Mouse (Mus musculus) layer of hippocampus, postnatal 25 days (tissue): Measurements from ENCODE around the gene Tmem265. TPM values are rescaled to one million over a fixed set of nuclear protein-coding genes. Genes with fewer than 3 reads are reported as not detected.

ENCODE experiments used
- DNase-seq, 2 experiments: peaks; one replicate each; pipeline ENCODE4 v3.0.0; 2022; ENCODE audit warnings: mixed read lengths in 2 of 2, low spot score in 1 of 2; ENCODE audit errors: extremely low spot score in 1 of 2
- total RNA-seq, 2 experiments: library from RNA; stranded (reverse); gene quantifications; 2 replicates each; pipeline ENCODE4 v1.2.3; 2021

Tmem265 gene
- total RNA-seq: 1 to 10 TPM in 1 of 2 experiments, not detected in 1; 1.8 TPM

GRCm38 (mm10) chr7:127561340-127561858 is at the start of gene Tmem265:
Gene Tmem265 (plus strand): TSS chr7:127561390.
- DNase-seq: no peak

GRCm38 (mm10) chr7:127511808-127512230 is 49.4 kb upstream of the Tmem265 start, which contains the start of gene Srcap:
Gene Srcap (plus strand): TSS chr7:127511983.
- DNase-seq: peak; percentile 87 to 90

DNA sequence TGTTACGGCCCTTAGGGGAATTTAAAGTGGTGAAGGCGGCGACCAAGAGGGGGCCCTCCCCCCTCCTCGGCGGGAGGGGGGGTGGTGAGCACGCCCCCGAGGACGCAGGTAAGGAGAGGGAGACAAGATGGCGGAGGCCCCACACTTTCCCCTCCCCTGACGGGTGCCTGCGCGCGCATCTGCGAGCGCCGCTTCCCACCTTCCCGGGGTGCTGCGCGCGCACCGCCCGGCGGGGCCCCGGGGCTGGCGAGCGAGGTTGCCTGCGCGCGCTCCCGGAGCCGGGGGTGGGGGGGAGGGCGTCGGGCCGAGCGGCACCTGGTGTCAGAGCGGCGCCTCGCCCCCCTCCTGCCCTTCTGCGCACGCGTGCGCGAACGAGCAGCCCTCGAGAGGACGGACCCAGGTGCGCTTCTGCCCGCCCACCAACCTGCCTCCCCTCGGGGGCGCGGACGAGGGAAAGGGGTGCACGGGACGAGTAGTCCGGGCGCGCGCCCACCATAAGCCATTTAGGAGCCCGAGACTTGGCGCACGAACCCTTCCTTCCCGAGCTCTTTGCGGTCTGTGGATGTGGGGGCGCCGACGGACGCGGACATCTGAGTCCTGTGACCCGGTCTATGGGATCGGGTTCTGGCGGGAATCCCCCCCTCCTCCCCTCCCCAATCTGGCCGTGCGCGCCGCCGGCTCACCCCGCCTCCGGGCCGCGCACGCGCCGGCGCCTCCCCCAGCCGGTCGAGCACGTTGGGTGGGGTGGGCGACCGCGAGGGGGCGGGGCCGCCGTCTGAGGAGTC is 48.8 kb upstream of the Tmem265 start:
- peak; percentile 75 to 76 for DNase-seq

DNA sequence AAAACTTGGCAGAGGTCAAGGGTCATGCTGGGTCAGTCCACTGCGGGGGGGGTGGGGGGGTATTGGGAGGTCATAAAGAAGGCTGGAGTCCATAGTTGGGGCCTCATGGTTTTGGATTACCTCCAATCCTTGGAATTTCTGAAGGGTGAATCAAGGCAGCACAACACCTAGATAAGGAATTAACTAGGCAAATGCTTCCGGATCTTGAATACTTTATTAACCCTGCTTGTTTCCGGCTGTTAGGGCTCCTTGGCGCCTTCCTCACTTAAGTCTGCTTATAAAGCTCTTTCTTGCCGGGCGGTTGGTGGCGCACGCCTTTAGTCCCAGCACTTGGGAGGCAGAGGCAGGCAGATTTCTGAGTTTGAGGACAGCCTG is 48.2 kb upstream of the Tmem265 start:
- DNase-seq: no peak

- no peak for DNase-seq
Observed at GRCm38 (mm10) chr7:127513781-127514180, 47.4 kb upstream of the Tmem265 start.

- no peak for DNase-seq
Observed at GRCm38 (mm10) chr7:127515846-127516245, 45.3 kb upstream of the Tmem265 start.

DNA sequence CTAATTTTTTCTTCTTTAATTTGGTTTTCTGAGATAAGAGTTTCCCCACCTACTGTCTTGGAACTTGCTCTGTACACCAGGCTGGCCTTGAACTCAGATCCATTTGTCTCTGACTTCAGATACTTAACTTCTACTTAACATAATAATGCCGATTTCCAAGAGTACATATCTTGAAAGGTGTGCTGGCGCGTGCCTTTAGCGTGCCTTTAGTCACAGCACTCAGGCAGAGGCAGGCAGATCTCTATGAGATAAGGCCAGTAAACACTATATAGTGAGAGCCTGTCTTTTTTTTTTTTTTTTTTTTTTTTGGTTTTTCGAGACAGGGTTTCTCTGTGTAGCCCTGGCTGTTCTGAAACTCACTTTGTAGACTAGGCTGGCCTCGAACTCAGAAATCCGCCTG is 44.8 kb upstream of the Tmem265 start:
- DNase-seq: no peak

DNA sequence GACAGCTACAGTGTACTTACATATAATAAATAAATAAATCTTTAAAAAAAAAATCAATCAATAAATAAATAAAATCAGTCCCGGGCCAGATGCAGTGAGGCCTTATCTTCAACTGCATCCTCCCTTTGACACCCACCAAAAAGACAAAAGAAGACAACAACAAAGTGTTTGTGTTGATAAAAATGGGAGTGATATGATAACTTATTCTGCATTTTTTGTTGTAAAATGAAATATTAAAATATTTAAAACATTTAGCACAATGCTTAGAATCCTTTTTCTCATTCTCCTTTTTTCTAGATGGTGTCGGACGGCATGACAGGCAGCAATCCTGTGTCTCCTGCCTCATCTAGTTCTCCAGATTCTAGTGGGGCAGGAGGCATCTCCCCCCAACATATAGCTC is 41.9 kb upstream of the Tmem265 start, which contains the start of gene Gm42715:
TSS of gene Gm42715 (plus strand) at position 301 of the 400 bp plus-strand sequence.
- DNase-seq: no peak

DNA sequence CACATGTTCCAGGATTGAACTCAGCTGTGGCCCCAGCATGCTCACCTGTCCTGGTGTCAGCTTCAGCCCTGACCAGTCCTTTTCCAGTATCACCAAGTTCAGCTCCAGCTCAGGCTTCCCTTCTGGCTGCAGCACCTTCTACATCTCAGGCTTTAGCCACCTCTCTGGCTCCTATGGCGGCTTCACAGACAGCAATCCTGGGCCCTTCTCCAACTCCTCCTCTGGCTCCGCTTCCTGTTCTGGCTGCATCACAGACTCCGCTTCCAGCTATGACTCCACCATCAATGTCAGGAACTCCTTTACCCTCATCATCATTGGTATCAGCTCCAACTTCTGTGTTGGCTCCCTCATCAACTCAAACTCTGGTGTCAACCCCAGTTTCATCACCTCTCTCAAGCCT is 19.5 kb upstream of the Tmem265 start:
- DNase-seq: no peak

- DNase-seq: no peak
Observed at GRCm38 (mm10) chr7:127549116-127549835, 11.9 kb upstream of the Tmem265 start.

GRCm38 (mm10) chr7:127551558-127551957 is 9.6 kb upstream of the Tmem265 start:
- DNase-seq: no peak

DNA sequence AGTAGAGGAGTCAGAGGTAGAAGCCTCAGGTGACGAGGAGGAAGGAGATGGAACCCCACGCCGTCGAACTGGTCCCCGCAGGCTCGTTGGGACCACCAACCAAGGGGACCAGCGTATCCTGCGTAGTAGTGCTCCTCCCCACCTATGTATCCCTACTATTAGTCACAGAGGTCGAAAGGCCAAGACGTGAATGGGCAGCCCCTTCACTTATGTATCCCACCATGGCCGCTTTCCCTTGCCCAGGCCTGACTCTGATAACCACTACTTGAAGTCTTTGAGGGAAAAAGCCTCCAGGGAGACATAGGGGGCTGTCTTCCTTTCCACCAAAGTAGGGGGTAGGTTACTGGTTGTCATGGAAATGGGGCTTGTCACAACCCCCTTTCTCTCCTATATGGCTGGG is 610 bp upstream of the Tmem265 start:
- no peak for DNase-seq

DNA sequence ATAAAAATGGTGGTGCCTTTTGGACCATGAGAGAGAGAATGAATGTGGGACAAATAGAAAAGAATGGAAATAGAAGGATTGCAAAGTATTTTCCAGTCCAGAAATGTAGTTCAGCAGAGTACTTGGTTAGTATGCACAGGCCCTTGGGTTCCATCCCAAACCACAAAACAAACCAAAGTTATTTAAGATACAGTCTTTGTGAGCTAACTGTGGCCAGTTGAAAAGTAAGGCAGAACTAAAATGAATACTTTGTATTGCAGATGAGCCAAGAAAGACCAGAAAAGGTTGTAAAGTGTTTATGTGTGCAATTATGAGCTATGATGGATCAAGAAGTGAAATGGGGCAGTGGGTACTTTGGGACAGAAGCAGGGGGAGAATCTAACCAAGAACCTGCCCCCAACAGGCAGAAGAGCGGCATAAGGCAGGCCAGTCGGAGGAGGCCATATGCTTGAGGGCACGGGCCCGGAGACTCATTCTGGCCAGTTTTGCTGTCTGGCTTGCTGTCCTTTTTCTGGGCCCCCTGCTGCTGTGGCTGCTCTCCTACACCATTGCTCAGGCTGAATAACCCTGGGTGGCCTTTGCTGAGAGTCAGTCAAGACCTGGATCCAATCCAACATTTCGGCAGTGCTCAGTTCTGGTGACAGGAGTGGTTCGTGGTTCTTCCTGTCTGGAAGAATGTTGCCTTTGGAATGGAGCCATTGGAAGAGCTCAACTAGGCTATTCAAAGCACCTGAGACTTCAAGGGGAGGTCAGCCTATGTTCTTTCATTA is 3.4 kb downstream of the Tmem265 start:
- no peak for DNase-seq

DNA sequence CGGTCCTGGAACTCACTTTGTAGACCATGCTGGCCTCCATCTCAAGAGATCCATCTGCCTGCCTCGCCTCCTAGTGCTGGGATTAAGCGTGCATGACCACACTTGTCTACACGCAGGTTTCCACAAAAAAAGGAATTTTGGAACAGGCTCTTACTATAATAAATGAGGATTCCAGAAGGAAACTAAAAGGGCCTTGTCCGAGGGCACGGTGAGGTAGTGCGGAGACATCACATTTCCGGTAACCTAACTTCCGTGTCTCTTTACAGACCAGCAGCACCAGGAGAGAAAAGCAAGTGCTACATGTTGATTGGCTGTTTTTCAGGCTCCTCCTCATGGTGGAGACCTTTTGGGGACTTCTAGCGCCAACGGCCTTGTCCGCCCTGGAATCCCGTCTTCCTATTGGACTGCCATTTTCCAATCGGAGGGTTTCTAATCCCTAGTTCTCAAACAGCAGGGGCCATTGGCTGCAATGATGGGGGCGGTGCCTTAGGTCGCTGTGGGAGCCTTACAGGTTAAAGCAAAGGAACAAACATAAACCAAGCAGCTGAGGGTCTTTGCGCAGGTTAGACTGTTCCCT is 11.8 kb downstream of the Tmem265 start, which contains the start of gene Phkg2:
TSS of gene Phkg2 (plus strand) at position 446 of the 577 bp plus-strand sequence.
- peak; percentile 57 to 67 for DNase-seq

- DNase-seq: peak in 1 of 2 experiments; percentile 20
Observed at GRCm38 (mm10) chr7:127573503-127574008, 12.4 kb downstream of the Tmem265 start.

- no peak for DNase-seq
Observed at GRCm38 (mm10) chr7:127574115-127574514, 12.9 kb downstream of the Tmem265 start.

GRCm38 (mm10) chr7:127583260-127583659 is 22.1 kb downstream of the Tmem265 start:
- DNase-seq: no peak

GRCm38 (mm10) chr7:127585031-127585430 is 23.8 kb downstream of the Tmem265 start:
- no peak for DNase-seq

DNA sequence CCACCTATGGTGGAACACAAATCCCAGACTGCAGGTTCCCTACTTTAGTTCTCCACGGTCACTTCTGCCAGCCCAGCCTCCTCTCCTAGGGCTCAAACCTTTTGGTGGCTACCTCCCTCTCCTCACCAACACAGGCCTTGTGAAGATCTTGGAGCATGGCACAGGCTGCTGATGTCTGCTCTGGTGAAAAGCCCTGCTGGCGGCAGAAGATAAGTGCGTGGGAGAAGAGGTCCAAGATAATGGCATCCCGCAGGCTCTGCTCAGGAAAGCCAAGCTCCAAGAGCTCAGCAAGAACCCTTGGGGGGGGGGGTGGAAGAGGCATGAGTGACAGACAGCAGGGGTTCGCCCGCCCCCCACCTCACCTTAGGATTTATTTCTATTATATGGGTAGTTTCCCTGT is 25.0 kb downstream of the Tmem265 start:
- DNase-seq: no peak

GRCm38 (mm10) chr7:127587196-127587595 is 26.0 kb downstream of the Tmem265 start:
- DNase-seq: no peak
